Mouse (Mus musculus) inflammation-experienced regulatory T-cells, adult 16 weeks (primary cell): ENCODE results near the gene Poln. TPM values are rescaled to one million over a fixed set of nuclear protein-coding genes. Genes with fewer than 3 reads are reported as not detected.

Experiments used
- polyA plus RNA-seq: library from polyadenylated mRNA; unstranded; fragments of 100-300 nt; shearing (Covaris generic); gene quantifications from one replicate; pipeline ENCODE4 v1.2.1, GENCODE M21; 2017

Poln gene
- polyA plus RNA-seq, result 0.80 TPM

GRCm38 (mm10) chr5:34168950-34169891 lies at the start of gene Poln, which contains the start of gene Haus3:
Poln (minus strand) TSS chr5:34169448.
Haus3 (minus strand) TSS chr5:34169527.

GRCm38 (mm10) chr5:34187601-34188316 lies 18.5 kb upstream of the Poln start, which contains the start of gene Mxd4:
Mxd4 (minus strand) TSS chr5:34187720.

GRCm38 (mm10) chr5:33995843-33996693 lies 173.2 kb downstream of the Poln start, which contains the start of gene Nat8l:
Nat8l (plus strand) TSS chr5:33995984.

DNA sequence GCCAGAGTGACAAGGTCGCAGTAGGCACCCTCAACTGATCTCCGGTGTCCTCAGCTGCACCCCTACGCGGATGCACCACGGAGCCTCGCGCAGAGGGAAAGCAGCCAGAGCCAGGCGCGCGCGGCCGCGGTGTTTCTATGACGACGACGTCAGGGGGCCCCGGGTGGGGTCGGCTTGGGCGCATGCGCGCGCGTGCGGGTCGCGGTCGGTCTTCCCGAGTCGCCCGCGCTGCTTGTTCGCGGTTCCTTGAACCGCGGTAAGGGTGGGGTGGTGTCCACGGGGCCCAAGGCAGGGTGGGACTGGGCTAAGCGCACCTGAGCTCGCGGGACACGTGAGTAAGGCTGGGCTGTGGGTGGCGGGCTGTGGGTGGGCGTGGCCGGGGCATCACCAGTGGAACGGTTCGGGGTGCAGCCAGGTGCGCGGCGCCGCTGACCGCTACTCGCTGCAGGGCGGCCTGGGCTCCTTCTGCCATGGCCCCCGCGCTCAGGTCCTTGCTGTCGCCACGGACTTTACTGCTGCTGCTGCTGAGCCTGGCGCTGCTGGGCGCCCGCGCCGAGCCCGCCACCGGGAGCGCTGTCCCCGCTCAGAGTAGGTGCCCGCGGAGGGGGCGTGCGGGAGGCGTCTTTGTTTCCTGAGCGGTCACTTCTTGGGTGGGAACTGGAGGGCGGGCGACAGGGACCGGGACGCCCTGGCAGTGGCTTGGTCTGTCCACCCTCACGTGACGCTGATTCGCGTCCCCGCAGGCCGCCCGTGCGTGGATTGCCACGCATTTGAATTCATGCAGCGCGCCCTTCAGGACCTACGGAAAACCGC lies 185.7 kb downstream of the Poln start, which contains the start of gene Gm1673:
Gene Gm1673, plus strand, starts transcription at position 125 of the 813 bp plus-strand sequence.

Other genes with a start within 250 kb of the Poln start
- gene Nelfa, start 233.0 kb downstream of the Poln start, polyA plus RNA-seq, result 60.7 TPM
- gene Gm1673, start 186.0 kb downstream of the Poln start, polyA plus RNA-seq, result not detected
- gene Nat8l, start 173.5 kb downstream of the Poln start, polyA plus RNA-seq, result not detected
- 105 TPM for gene Haus3, start 79 bp upstream of the Poln start, polyA plus RNA-seq
- 49.1 TPM for gene Mxd4, start 18.3 kb upstream of the Poln start, polyA plus RNA-seq
- gene Zfyve28, start 119.0 kb upstream of the Poln start, polyA plus RNA-seq, result 3.3 TPM
- gene Cfap99, start 119.2 kb upstream of the Poln start, polyA plus RNA-seq, result not detected
- gene Rnf4, start 166.8 kb upstream of the Poln start, polyA plus RNA-seq, result 180 TPM
- gene Fam193a, start 200.5 kb upstream of the Poln start, polyA plus RNA-seq, result 7.0 TPM